Mouse (Mus musculus): ENCODE data around the gene Rsbn1l. TPM values are rescaled to one million over a fixed set of nuclear protein-coding genes. Genes with fewer than 3 reads are reported as not detected.
A peak's percentile ranks its signal among the peaks of the same experiment; 100 is the strongest.

The Rsbn1l gene
- polyA plus RNA-seq, 1 experiment from 2014 or later, result 5.4 TPM

DNA sequence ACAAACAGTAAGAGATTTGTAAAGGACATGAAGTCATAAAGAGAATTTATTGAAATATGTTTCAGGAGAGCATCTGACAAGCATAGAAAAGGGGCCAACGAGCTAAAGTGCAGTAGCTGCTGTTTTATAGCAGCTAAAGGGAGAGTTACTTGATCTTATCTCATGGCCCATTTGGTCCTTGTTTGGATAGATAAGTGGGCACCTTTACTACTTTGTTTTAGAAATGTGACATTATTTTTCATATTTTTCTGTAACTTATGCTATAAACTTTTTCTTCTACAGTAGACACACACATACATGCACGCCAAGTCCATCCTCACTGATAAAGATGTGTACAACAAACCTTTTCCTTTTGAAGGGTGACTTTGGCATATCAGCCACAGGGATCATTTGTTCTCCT is 50.8 kb downstream of the Rsbn1l start:
- WGBS, result 69% methylated on average over 2 of the region's 2 CpGs
- H3K4me3 ChIP-seq, result no peak overlapping the region
- peaks cover 5% of the 10 kb centered on the region; the same call in 1 of the 2 replicates for H3K4me1 ChIP-seq (replicated peaks)
- H3K4me2 ChIP-seq, result no peak overlapping the region
- H3K36me3 ChIP-seq, result peaks cover 38% of the 10 kb centered on the region
- ATAC-seq (ENCODE audit: insufficient number of reproducible peaks, low FRiP score), result no peak
- no peaks in the 10 kb centered on the region for H3K27me3 ChIP-seq (replicated peaks)
- no peaks in the 10 kb centered on the region for H3K9me3 ChIP-seq (replicated peaks)
- H3K27ac ChIP-seq (ENCODE audit: poor library complexity, severe bottlenecking), result no peak overlapping the region
- H3K9ac ChIP-seq, result no peak overlapping the region

DNA sequence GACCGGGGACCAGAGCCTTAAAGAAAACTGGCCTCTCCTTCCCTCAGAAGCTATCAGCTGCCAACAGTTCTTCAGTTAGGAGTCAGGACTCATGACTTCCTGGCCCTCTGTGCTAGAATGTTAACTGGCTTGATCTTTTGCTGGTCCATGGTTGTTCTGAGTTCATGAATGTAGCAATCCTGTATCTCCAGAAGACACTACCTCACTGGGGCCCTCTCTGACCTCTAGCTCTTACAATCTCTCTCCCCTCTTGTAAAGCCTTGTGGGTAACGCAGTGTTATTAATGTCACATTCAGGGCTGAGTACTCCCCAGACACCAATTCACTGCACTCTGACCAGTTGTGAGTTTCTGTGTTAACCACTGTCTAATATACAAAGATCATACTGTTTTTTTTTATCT is 51.6 kb downstream of the Rsbn1l start:
- Histone ChIP-seq H3K4me2 (no peak overlapping the region), H3K9ac (no peak overlapping the region), H3K27ac (ENCODE audit: poor library complexity, severe bottlenecking) (no peak overlapping the region), H3K4me3 (no peak overlapping the region), H3K36me3 (peaks cover 42% of the 10 kb centered on the region), H3K9me3 (replicated peaks) (no peaks in the 10 kb centered on the region), H3K27me3 (replicated peaks) (no peaks in the 10 kb centered on the region), H3K4me1 (replicated peaks) (peaks cover 5% of the 10 kb centered on the region; the same call in 1 of the 2 replicates)
- ATAC-seq (ENCODE audit: insufficient number of reproducible peaks, low FRiP score), result no peak
- WGBS, result 61% methylated on average over 2 of the region's 2 CpGs

DNA sequence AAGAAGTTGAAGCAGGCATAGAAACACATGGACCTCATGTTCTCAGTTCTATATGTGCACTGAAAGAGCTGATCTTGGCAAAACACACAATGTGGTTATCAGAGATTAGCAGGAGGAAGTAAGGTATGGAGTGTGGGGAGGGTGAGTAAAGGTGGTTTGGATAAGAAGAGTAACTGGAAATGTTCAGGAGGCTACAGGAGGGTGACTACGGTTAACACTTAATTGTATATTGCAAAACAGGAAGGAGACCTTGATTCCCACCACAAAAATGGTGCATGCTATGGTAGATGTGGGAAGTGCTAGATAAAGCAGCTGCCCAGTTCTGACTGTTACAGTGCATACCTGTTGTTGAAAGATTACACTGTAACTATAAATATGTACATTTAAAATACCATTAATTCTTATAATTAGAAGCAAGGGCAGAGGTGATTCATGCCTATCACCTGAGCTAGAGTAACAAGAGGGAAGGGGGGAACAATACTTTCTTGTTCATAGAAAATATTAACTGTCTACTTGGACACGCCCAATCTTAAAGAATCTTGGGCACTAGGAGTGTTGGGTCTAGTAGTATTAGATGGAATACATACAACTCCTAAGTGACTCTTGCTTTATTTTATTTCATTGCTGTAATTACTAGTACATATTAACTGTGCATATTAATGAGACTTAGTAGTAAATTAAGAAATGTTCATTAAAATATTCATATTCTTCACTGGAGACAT is 58.6 kb downstream of the Rsbn1l start:
- Histone ChIP-seq H3K4me2 (no peak overlapping the region), H3K9ac (no peak overlapping the region), H3K4me3 (no peak overlapping the region), H3K36me3 (peaks cover 43% of the 10 kb centered on the region), H3K27me3 (replicated peaks) (no peaks in the 10 kb centered on the region), H3K9me3 (replicated peaks) (no peaks in the 10 kb centered on the region), H3K4me1 (replicated peaks) (0 out of 2 replicates have a peak, but pooled peaks cover 5% of the 10 kb centered on the region), H3K27ac (ENCODE audit: poor library complexity, severe bottlenecking) (no peak overlapping the region)
- peak; percentile 75 for ATAC-seq (ENCODE audit: insufficient number of reproducible peaks, low FRiP score)
- 69% methylated on average over 2 of the region's 2 CpGs for WGBS

DNA sequence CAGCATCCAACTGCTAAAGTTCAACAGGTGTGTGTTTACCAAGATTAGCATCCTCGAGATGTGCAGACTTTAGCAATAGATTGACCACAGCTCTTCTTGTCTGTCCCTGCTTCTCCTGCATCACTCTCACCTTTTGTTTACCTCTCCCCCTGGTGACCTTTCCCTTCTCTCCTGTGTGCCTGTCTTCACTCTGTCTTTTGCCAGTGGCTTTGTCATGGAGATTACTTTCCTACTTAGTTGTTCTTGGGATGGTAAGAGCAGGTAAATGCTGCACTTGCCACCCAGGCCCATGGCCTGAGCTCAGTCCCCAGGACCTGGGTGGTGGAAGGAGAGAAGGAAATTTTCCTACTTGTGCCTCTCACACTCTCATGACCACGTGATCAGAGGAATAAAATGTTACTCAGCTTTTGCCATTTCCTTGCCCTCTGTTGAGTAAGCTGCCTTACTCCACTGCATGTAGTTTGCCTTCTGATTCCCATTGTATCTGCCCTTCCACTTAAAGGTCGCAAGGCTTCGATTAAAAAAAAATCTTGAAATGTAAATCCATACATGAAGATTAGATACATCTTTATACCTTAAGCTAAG is 72.1 kb downstream of the Rsbn1l start:
- Histone ChIP-seq H3K9ac (peak overlapping the region; percentile 11; the same call in 1 of the 2 replicates), H3K27me3 (replicated peaks) (no peaks in the 10 kb centered on the region), H3K27ac (ENCODE audit: poor library complexity, severe bottlenecking) (no peak overlapping the region; the same call in 1 of the 2 replicates), H3K36me3 (peaks cover 23% of the 10 kb centered on the region), H3K4me3 (no peak overlapping the region), H3K4me1 (replicated peaks) (peaks cover 18% of the 10 kb centered on the region), H3K4me2 (peak overlapping the region; percentile 40), H3K9me3 (replicated peaks) (no peaks in the 10 kb centered on the region)
- WGBS, result 78% methylated on average over 4 of the region's 4 CpGs
- no peak for ATAC-seq (ENCODE audit: insufficient number of reproducible peaks, low FRiP score)

DNA sequence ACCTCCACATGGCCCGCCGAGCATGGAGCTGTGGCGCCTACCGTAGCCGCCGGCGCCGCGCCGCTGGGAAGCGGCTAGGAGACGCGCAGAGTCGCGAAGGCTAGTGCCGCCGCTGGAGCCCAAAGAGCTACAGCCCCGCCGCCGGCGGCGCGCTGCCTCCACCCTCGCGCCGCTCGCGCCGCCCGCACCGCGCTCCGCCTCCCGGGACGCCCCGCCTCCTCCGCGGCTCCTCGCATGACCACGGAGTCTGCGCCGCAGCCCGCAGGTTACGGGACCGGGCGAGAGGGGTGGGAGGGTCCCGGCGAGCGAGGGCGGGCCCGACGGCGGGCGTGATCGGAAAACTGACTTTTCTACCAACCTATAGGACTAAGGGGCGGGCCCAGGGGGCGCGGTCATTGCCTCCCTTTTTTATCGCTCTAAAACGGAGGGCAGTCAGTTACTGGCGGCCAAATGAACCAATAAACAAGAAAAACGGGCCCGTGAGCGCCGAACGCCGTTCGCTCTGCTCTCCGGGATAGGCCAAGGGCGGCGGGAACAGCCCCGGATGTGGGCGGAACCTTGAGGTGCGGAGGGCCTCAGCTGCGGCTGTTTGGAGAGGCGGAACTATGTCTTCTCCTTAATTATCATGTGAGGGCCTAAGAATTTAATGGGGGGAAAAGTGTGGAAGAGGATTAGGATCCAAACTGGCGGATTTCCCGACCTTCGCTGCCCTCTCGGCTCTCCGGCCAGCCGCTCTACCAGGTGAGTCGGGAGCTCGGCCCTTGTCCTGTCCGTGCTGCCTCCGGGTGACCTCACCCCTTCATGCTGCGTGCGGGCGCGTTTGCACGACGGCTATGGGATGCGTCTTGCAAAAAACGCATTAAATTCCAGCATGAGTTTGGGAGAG is 74.0 kb downstream of the Rsbn1l start, which contains the start of the genes Phtf2 and Tmem60:
Phtf2 (minus strand) TSS at position 210 of the 886 bp plus-strand sequence.
Tmem60 (plus strand) TSS at position 277 of the 886 bp plus-strand sequence.
- ATAC-seq (ENCODE audit: insufficient number of reproducible peaks, low FRiP score), result peak; percentile 99
- Histone ChIP-seq H3K36me3 (peaks cover 15% of the 10 kb centered on the region), H3K27ac (ENCODE audit: poor library complexity, severe bottlenecking) (peak within 1 kb of the TSS; percentile 96), H3K4me3 (peak within 1 kb of the TSS; percentile 93), H3K4me2 (peak within 1 kb of the TSS; percentile 84), H3K9me3 (replicated peaks) (no peaks in the 10 kb centered on the region), H3K9ac (peak within 1 kb of the TSS; percentile 91), H3K4me1 (replicated peaks) (peaks cover 29% of the 10 kb centered on the region), H3K27me3 (replicated peaks) (no peaks in the 10 kb centered on the region)
- WGBS, result under 1% methylated on average over 92 of the region's 94 CpGs

DNA sequence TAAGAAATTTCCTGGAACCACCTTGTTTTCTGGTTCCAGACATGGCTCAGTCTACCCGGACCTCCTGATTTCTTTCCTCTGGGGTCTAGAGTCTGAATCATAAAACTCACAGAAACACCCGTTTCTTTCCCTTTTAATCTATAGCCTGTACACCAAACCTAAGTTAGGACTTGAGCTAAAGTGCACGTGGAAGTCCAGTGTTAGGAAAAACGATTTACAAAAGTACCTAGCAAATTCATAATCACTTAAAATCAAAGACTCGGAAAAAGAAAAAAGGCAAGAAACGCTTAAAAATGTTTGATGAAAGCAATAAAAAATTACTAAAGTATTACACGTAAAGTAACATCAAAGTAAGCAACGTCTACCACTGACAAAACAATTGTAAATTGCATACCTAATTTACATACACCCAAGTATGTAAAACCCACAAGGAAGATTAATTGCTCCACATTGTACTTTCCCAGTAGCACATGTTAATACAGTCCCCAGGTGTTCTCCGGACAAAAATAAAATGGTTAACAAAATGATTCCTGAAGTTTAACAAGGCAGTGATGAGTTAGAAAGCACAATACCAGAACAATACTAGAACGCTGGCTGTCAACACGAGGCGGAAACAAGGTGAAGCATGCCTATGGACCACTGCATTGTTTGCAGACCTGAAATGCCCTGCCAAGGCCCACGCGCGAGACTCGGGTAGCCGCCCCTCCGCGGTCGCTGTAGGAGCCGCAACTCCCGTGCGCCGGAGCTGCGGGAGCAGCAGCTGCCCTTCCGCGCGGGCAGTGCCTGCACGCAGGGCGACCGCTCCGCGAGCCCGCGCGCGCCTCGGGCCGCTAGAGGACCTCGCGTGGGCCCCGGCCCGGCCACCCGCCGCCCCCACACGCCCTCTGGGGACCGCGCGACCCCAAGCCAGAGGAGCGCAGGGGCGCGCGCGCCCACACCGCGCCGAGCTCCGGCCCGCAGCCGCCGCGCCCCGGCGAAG is 75.1 kb downstream of the Rsbn1l start:
- Histone ChIP-seq H3K4me1 (replicated peaks) (peaks cover 29% of the 10 kb centered on the region), H3K4me2 (peak overlapping the region; percentile 84), H3K27me3 (replicated peaks) (no peaks in the 10 kb centered on the region), H3K27ac (ENCODE audit: poor library complexity, severe bottlenecking) (peak overlapping the region; percentile 96), H3K9me3 (replicated peaks) (no peaks in the 10 kb centered on the region), H3K9ac (peak overlapping the region; percentile 91), H3K36me3 (peaks cover 10% of the 10 kb centered on the region), H3K4me3 (peak overlapping the region; percentile 93)
- WGBS, result 1% methylated on average over 64 of the region's 64 CpGs
- ATAC-seq (ENCODE audit: insufficient number of reproducible peaks, low FRiP score), result peak; percentile 8

DNA sequence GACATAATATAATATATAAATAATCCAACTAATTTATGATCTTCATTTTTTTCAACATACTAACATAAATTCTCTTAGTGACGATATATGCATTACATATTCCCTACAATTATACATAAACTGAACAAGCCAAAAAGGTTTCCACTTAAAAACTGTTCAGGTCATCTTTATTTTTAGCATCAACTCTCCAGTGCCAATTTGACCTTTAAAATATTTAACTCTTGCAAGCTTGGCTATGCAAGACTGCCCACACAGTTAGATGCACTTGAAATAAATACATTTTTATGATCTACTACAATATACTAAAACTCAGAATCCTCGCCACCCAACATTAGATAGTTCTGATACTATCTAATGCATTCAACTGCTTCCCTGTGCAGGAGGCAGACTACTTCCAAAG is 75.8 kb downstream of the Rsbn1l start:
- ATAC-seq (ENCODE audit: insufficient number of reproducible peaks, low FRiP score), result no peak
- Histone ChIP-seq H3K4me1 (replicated peaks) (peaks cover 29% of the 10 kb centered on the region), H3K4me3 (peak overlapping the region; percentile 93), H3K27ac (ENCODE audit: poor library complexity, severe bottlenecking) (peak overlapping the region; percentile 67), H3K9ac (peak overlapping the region; percentile 64), H3K36me3 (peaks cover 3% of the 10 kb centered on the region), H3K9me3 (replicated peaks) (no peaks in the 10 kb centered on the region), H3K4me2 (peak overlapping the region; percentile 67), H3K27me3 (replicated peaks) (no peaks in the 10 kb centered on the region)
- 36% methylated on average over 2 of the region's 2 CpGs for WGBS

DNA sequence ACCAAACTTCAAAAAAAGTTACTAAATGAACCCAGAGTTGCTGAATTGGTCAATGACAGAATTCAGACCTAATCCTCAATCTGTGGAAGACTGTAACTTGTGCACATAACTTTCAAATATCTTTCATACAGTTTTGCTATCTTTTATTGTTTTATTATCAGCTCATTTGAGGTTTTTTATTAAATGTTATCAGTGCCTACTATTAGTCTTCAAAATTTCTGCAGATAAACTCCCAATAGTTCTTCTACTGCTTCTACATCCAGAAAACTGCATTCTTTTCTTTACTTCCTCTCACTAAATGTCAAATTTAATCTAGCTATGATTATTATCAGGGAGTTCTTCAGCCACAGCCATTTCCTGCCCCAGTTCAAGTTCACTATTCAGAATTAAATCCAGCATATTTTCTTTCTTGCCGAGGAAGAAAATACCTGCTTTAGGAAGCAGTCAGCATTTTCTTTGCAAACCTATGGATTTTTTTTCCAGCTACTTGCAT is 79.2 kb downstream of the Rsbn1l start:
- Histone ChIP-seq H3K27ac (ENCODE audit: poor library complexity, severe bottlenecking) (no peak overlapping the region), H3K9ac (no peak overlapping the region), H3K4me3 (no peak overlapping the region), H3K4me2 (no peak overlapping the region), H3K9me3 (replicated peaks) (no peaks in the 10 kb centered on the region), H3K4me1 (replicated peaks) (peaks cover 17% of the 10 kb centered on the region), H3K27me3 (replicated peaks) (no peaks in the 10 kb centered on the region), H3K36me3 (no peaks in the 10 kb centered on the region)
- 74% methylated on average over 1 of the region's 1 CpGs for WGBS
- ATAC-seq (ENCODE audit: insufficient number of reproducible peaks, low FRiP score), result no peak

DNA sequence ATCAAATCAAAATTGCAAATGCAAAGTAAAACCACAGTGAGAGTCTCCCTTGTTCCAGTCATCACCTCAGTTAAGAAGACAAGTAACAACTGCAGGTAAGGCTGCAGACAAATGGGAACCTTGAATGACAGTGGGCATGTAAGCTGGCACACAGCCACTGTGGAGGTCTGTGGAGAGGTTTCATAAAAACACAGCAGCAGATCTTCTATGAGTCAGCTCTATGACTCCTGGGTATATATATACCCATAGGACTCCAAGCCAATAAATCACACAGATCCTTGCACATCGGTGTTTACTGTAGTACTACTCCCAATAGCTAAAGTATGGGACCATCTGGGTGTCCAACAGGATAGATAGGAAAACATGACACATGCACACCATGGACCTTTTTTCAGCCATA is 83.1 kb downstream of the Rsbn1l start:
- Histone ChIP-seq H3K9me3 (replicated peaks) (0 out of 2 replicates have a peak, but pooled peaks cover 3% of the 10 kb centered on the region), H3K36me3 (no peaks in the 10 kb centered on the region), H3K4me1 (replicated peaks) (0 out of 2 replicates have a peak, but pooled peaks cover 5% of the 10 kb centered on the region), H3K4me2 (no peak overlapping the region), H3K4me3 (no peak overlapping the region), H3K9ac (no peak overlapping the region), H3K27me3 (replicated peaks) (no peaks in the 10 kb centered on the region), H3K27ac (ENCODE audit: poor library complexity, severe bottlenecking) (no peak overlapping the region)
- WGBS, result 96% methylated on average over 1 of the region's 1 CpGs
- ATAC-seq (ENCODE audit: insufficient number of reproducible peaks, low FRiP score), result no peak

DNA sequence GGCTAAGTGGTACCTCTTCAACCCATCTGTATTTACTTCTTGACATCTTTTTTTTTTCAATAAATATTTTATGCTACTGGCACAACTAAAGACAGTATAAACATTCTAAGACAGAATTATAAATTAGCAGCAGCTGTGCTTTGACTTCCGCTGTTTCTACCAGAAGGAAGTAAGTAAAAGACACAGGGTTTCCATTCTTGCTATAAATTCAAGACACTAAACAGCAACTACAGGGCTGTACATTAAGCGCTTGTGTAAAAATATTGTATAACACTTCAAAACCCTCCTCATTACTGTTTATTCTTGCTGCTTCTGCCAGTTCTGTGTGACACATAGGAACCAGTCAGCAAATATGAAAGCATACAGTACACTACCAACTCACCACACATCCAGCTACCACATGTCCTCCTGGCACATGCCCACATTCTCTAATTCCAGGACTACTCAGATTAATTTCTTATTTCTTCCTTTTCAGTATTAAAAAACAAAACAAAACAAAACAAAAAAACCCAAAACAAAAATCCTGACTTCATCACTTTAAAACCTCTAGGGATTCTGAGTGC is 90.9 kb downstream of the Rsbn1l start:
- ATAC-seq (ENCODE audit: insufficient number of reproducible peaks, low FRiP score), result no peak
- WGBS, result 93% methylated on average over 2 of the region's 2 CpGs
- Histone ChIP-seq H3K4me3 (no peak overlapping the region), H3K4me1 (replicated peaks) (0 out of 2 replicates have a peak, but pooled peaks cover 3% of the 10 kb centered on the region), H3K27ac (ENCODE audit: poor library complexity, severe bottlenecking) (no peak overlapping the region), H3K27me3 (replicated peaks) (no peaks in the 10 kb centered on the region), H3K4me2 (no peak overlapping the region), H3K36me3 (no peaks in the 10 kb centered on the region), H3K9ac (no peak overlapping the region), H3K9me3 (replicated peaks) (no peaks in the 10 kb centered on the region)

All from heart, embryonic 12.5 days (tissue).